Mouse (Mus musculus) intestine, embryonic 15.5 days (tissue): ENCODE results near the gene Ppip5k2. TPM values are rescaled to one million over a fixed set of nuclear protein-coding genes. Genes with fewer than 3 reads are reported as not detected.
A peak's percentile ranks its signal among the peaks of the same experiment; 100 is the strongest.

Source experiments
- ATAC-seq: fragments of 200-750 bp; cut with Nextera tagmentation; 2 replicates; pipeline ENCODE4 v1.8.0; 2017; ENCODE audit warnings: moderate TSS enrichment, moderate library complexity
- H3K27ac ChIP-seq: fragments of 300-500 bp; sonication (generic); 2 replicates; pipeline ENCODE4 v1.5.1; 2015; ENCODE audit warnings: mild to moderate bottlenecking, inconsistent platforms
- H3K27me3 ChIP-seq: fragments of 300-500 bp; sonication (generic); replicated peaks from 2 replicates; pipeline ENCODE4 v1.6.1; 2015; ENCODE audit warnings: inconsistent platforms
- H3K36me3 ChIP-seq: fragments of 300-500 bp; sonication (generic); 2 replicates; pipeline ENCODE4 v1.6.1; 2015; ENCODE audit warnings: inconsistent platforms
- H3K4me1 ChIP-seq: fragments of 300-500 bp; sonication (generic); replicated peaks from 2 replicates; pipeline ENCODE4 v1.6.1; 2015; ENCODE audit warnings: inconsistent platforms
- H3K4me2 ChIP-seq: fragments of 300-500 bp; sonication (generic); replicated peaks from 2 replicates; pipeline ENCODE4 v1.6.1; 2015; ENCODE audit warnings: mild to moderate bottlenecking, inconsistent platforms
- H3K4me3 ChIP-seq: fragments of 300-500 bp; sonication (generic); replicated peaks from 2 replicates; pipeline ENCODE4 v1.5.1; 2015; ENCODE audit warnings: inconsistent platforms
- H3K9ac ChIP-seq: fragments of 300-500 bp; sonication (generic); 2 replicates; pipeline ENCODE4 v1.6.1; 2015; ENCODE audit warnings: inconsistent platforms
- H3K9me3 ChIP-seq: fragments of 300-500 bp; sonication (generic); 2 replicates; pipeline ENCODE4 v1.6.1; 2016; ENCODE audit warnings: inconsistent platforms
- WGBS: fragments of 180-500 bp; shearing (Covaris S2); methylation state at CpG from one replicate; pipeline ENCODE4 v1.1.7; 2015; 5-methylcytosine and 5-hydroxymethylcytosine counted together
- polyA plus RNA-seq: library from polyadenylated mRNA; unstranded; fragments of >200 nt; fragmentation: Nextera tagmentation; extraction: Ambion mirVana; gene quantifications from 2 replicates; pipeline ENCODE4 v1.2.1, GENCODE M21; 2015

The Ppip5k2 gene
- polyA plus RNA-seq, 1 experiment from 2014 or later = 37.9 TPM

GRCm38 (mm10) chr1:97746261-97746660 is 23.9 kb downstream of the Ppip5k2 start:
- no peak overlapping the region for H3K4me3 ChIP-seq
- H3K4me2 ChIP-seq = no peak overlapping the region
- H3K9ac ChIP-seq = no peak overlapping the region
- H3K27me3 ChIP-seq = no peaks in the 10 kb centered on the region
- no peaks in the 10 kb centered on the region for H3K9me3 ChIP-seq
- no peak for ATAC-seq
- H3K36me3 ChIP-seq = peaks cover 10% of the 10 kb centered on the region; the same call in 1 of the 2 replicates
- H3K4me1 ChIP-seq = no peaks in the 10 kb centered on the region
- H3K27ac ChIP-seq = no peak overlapping the region
- WGBS = 95% methylated on average over 7 of the region's 7 CpGs

DNA sequence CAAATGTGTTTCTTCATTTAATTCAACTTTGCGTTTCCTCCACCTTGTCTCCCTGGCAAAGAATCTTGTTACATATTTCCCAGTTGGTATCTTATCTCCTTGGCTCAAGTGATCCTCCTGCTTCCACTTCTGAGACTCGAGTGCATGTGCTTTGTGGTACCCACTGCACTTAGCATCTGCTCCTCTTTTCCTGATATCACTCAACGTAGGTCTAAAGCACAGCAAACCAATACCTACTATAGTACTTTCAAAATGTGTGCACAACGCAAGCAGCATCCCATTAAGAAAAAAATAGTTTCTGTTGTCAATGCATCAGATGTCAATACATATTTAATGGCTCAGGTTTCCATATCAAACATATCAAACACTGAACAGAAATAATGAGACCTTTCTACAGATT is 24.5 kb downstream of the Ppip5k2 start:
- no peak overlapping the region for H3K9ac ChIP-seq
- H3K36me3 ChIP-seq = peaks cover 10% of the 10 kb centered on the region; the same call in 1 of the 2 replicates
- no peak overlapping the region for H3K27ac ChIP-seq
- no peak overlapping the region for H3K4me3 ChIP-seq
- WGBS = 88% methylated on average over 4 of the region's 4 CpGs
- H3K4me1 ChIP-seq = no peaks in the 10 kb centered on the region
- H3K4me2 ChIP-seq = no peak overlapping the region
- H3K9me3 ChIP-seq = no peaks in the 10 kb centered on the region
- no peak for ATAC-seq
- H3K27me3 ChIP-seq = no peaks in the 10 kb centered on the region

- H3K9ac ChIP-seq = no peak overlapping the region
- H3K36me3 ChIP-seq = peaks cover 18% of the 10 kb centered on the region
- H3K27ac ChIP-seq = no peak overlapping the region
- WGBS = 97% methylated on average over 1 of the region's 1 CpGs
- no peaks in the 10 kb centered on the region for H3K27me3 ChIP-seq
- H3K9me3 ChIP-seq = no peaks in the 10 kb centered on the region
- no peaks in the 10 kb centered on the region for H3K4me1 ChIP-seq
- no peak overlapping the region for H3K4me3 ChIP-seq
- ATAC-seq = no peak
- no peak overlapping the region for H3K4me2 ChIP-seq
These were observed 27.1 kb downstream of the Ppip5k2 start for GRCm38 (mm10) chr1:97743063-97743462.

DNA sequence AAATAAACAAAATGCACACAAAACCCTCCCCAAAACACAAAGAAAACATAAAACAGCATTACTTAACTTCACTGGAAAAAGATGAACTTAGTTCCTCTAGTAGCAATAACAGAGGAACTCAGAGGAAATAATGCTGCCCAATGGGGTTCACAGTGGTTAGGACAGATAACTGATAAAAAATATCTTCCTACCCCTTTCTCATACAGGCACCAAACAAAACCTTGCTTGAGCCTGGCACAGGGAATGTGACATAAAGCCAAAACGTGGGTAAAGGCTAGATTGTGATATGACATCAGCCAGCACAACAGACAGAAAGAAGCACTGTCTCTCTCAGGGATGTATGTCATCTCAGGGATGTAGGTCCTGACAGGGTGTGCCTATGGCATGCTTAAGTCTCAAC is 40.9 kb downstream of the Ppip5k2 start:
- no peak for ATAC-seq
- no peak overlapping the region for H3K9ac ChIP-seq
- peaks cover 6% of the 10 kb centered on the region; the same call in 1 of the 2 replicates for H3K36me3 ChIP-seq
- no peak overlapping the region for H3K4me3 ChIP-seq
- no peak overlapping the region for H3K27ac ChIP-seq
- no peaks in the 10 kb centered on the region for H3K9me3 ChIP-seq
- H3K4me2 ChIP-seq = no peak overlapping the region
- H3K4me1 ChIP-seq = no peaks in the 10 kb centered on the region
- no peaks in the 10 kb centered on the region for H3K27me3 ChIP-seq
- 63% methylated on average over 1 of the region's 1 CpGs for WGBS

DNA sequence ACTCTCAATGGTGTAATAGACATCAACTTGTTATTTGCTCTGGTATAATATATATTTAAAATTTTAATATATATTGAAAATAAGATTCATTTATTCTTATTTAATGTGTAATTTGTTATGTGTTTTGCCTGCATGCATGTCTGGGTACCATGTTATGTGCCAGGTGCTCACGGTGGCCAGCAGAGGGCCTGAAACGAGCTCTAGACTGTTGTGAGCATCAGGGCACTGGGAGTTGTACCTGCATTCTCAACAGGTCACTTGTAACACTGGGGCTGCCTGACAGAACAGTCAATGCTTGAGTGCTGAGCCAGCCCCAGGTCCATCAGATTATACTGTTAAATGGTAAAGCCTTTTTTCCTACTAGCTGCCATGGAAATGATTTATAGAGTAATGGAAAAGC is 43.5 kb downstream of the Ppip5k2 start:
- no peak overlapping the region for H3K9ac ChIP-seq
- no peak overlapping the region for H3K27ac ChIP-seq
- no peaks in the 10 kb centered on the region for H3K27me3 ChIP-seq
- H3K9me3 ChIP-seq = no peaks in the 10 kb centered on the region
- H3K4me2 ChIP-seq = no peak overlapping the region
- H3K36me3 ChIP-seq = peaks cover 8% of the 10 kb centered on the region; the same call in 1 of the 2 replicates
- 74% methylated on average over 2 of the region's 2 CpGs for WGBS
- H3K4me1 ChIP-seq = no peaks in the 10 kb centered on the region
- no peak overlapping the region for H3K4me3 ChIP-seq
- ATAC-seq = 0 out of 2 replicates have a peak, but pooled peaks have one; percentile 49

DNA sequence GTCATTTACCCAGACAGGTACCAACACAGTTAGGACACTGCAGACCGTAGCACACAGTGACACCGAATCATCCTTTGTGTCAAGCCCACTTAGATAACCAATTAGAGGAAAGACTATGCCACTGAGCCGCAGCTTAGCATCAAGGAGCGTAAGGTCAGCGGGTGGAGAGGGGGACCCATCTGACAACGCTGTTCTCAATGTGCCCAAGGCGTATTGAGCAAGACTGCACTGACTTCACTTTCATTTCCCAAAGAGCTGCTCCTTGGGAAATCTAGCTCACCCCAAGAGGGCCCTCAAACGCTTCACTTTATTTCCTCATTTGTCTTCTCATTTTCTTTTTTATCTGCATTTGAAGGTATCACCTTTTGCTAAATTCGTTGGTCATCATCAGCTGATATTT is 51.8 kb downstream of the Ppip5k2 start:
- H3K27ac ChIP-seq = no peak overlapping the region
- 91% methylated on average over 9 of the region's 9 CpGs for WGBS
- no peak overlapping the region for H3K9ac ChIP-seq
- H3K4me3 ChIP-seq = no peak overlapping the region
- H3K36me3 ChIP-seq = peaks cover 6% of the 10 kb centered on the region; the same call in 1 of the 2 replicates
- H3K4me2 ChIP-seq = no peak overlapping the region
- no peaks in the 10 kb centered on the region for H3K27me3 ChIP-seq
- no peaks in the 10 kb centered on the region for H3K4me1 ChIP-seq
- no peaks in the 10 kb centered on the region for H3K9me3 ChIP-seq
- no peak for ATAC-seq

DNA sequence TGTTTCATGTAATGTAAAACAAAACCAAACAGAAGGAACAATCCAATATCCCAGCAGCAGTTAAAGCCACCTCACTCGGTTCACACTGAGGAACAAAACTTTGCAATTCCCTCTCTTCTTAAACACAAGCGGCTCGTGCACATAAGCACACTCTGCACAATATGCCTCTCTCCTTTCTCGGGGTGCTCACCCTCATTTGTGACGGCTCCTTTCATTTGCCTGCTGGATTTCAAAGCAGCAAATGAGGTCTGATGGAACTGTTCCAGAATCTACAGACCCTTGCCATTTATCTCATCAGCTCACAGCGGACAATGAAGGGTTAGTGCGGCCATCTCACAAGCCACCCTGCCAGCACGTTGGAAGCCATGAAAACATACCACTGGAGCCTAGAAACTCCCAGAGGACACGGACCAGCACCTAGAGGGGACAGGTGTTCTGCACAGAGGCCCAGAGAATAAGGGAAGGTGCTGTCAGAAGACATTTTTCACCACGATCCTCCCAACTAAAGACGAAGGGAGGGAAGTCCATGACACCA is 55.8 kb downstream of the Ppip5k2 start:
- no peak overlapping the region for H3K27ac ChIP-seq
- no peak overlapping the region for H3K9ac ChIP-seq
- H3K9me3 ChIP-seq = no peaks in the 10 kb centered on the region
- ATAC-seq = no peak
- H3K36me3 ChIP-seq = peaks cover 7% of the 10 kb centered on the region
- H3K27me3 ChIP-seq = no peaks in the 10 kb centered on the region
- no peak overlapping the region for H3K4me2 ChIP-seq
- H3K4me1 ChIP-seq = no peaks in the 10 kb centered on the region
- WGBS = 85% methylated on average over 11 of the region's 11 CpGs
- no peak overlapping the region for H3K4me3 ChIP-seq

GRCm38 (mm10) chr1:97710520-97710919 is 59.7 kb downstream of the Ppip5k2 start:
- peaks cover 5% of the 10 kb centered on the region for H3K36me3 ChIP-seq
- 67% methylated on average over 3 of the region's 3 CpGs for WGBS

DNA sequence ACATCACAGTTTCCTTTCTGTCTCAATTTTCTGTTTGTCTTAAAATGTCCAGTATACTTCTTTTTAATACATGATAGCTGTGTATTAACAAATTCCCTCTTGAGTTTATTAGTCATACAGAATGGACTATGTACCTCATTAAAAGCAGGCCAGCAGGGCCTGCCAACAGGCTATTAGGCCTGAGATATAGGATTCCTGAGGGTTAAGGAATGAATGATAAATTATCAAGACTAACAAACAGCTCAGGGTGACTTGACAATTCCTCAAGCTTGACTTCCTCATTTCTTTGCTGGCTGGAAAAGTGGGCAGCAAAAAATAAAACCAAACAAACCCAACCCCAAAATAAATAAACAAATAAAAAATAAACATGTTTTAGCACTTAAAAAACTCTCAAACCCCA is 64.8 kb downstream of the Ppip5k2 start:
- Histone ChIP-seq H3K4me2 (no peak overlapping the region), H3K36me3 (0 out of 2 replicates have a peak, but pooled peaks cover 3% of the 10 kb centered on the region), H3K9ac (no peak overlapping the region), H3K27me3 (no peaks in the 10 kb centered on the region), H3K27ac (no peak overlapping the region), H3K4me3 (no peak overlapping the region), H3K4me1 (no peaks in the 10 kb centered on the region), H3K9me3 (no peaks in the 10 kb centered on the region)
- ATAC-seq = peak; percentile 54; the same call in 1 of the 2 replicates

More at GRCm38 (mm10) chr1:97710520-97710919, 59.7 kb downstream of the Ppip5k2 start:
- no peak for ATAC-seq
- no peaks in the 10 kb centered on the region for H3K4me1 ChIP-seq
- no peak overlapping the region for H3K4me3 ChIP-seq
- no peak overlapping the region for H3K27ac ChIP-seq
- H3K9me3 ChIP-seq = no peaks in the 10 kb centered on the region
- no peaks in the 10 kb centered on the region for H3K27me3 ChIP-seq
- H3K4me2 ChIP-seq = no peak overlapping the region
- no peak overlapping the region for H3K9ac ChIP-seq

- 88% methylated on average over 1 of the region's 1 CpGs for WGBS
- no peak overlapping the region for H3K27ac ChIP-seq
- H3K9ac ChIP-seq = no peak overlapping the region
- H3K27me3 ChIP-seq = no peaks in the 10 kb centered on the region
- no peak overlapping the region for H3K4me3 ChIP-seq
- no peaks in the 10 kb centered on the region for H3K9me3 ChIP-seq
- peak; percentile 46; the same call in 1 of the 2 replicates for ATAC-seq
- no peaks in the 10 kb centered on the region for H3K4me1 ChIP-seq
- H3K4me2 ChIP-seq = no peak overlapping the region
- H3K36me3 ChIP-seq = 0 out of 2 replicates have a peak, but pooled peaks cover 3% of the 10 kb centered on the region
These were observed 65.6 kb downstream of the Ppip5k2 start for GRCm38 (mm10) chr1:97704646-97705045.

DNA sequence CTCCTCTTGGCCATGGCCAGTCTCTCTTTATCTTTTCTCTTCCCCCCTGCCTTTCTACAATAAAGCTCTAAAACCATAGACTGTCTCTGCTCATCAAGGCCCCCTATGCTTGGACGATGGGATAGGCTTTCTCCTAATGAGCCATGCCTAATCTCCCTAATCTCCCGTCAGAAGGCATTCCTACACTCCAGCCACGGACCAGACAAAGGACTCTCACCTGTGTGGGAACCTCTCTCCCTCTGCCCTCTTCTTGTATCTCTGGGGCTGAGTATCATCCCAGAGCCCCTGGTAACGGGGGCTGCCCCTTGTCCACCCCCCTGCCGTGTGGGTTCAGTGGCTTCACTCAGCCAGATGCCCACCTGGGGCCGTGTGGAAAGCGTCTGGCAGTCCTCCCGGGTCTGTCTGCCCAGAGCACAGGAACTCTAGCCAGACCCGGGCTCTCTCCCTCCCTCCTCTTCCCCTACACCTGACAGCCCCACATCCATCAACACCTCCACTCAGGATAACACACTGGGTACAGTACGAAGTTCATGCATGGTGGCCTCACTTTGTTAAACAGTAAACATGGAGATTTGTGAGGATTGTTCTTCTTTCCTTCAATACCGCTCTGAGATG is 71.1 kb downstream of the Ppip5k2 start:
- H3K4me2 ChIP-seq = no peak overlapping the region
- no peak overlapping the region for H3K27ac ChIP-seq
- WGBS = 10% methylated on average over 11 of the region's 11 CpGs
- H3K36me3 ChIP-seq = no peaks in the 10 kb centered on the region
- no peaks in the 10 kb centered on the region for H3K9me3 ChIP-seq
- H3K4me1 ChIP-seq = no peaks in the 10 kb centered on the region
- no peak overlapping the region for H3K4me3 ChIP-seq
- no peaks in the 10 kb centered on the region for H3K27me3 ChIP-seq
- ATAC-seq = peak; percentile 36
- no peak overlapping the region for H3K9ac ChIP-seq

- ATAC-seq = no peak
- no peaks in the 10 kb centered on the region for H3K27me3 ChIP-seq
- no peaks in the 10 kb centered on the region for H3K4me1 ChIP-seq
- H3K36me3 ChIP-seq = no peaks in the 10 kb centered on the region
- no peak overlapping the region for H3K9ac ChIP-seq
- H3K27ac ChIP-seq = no peak overlapping the region
- no peaks in the 10 kb centered on the region for H3K9me3 ChIP-seq
- H3K4me3 ChIP-seq = no peak overlapping the region
- 94% methylated on average over 1 of the region's 1 CpGs for WGBS
- H3K4me2 ChIP-seq = no peak overlapping the region
These were observed 72.9 kb downstream of the Ppip5k2 start for GRCm38 (mm10) chr1:97697273-97697672.

GRCm38 (mm10) chr1:97693825-97694224 is 76.4 kb downstream of the Ppip5k2 start:
- no peaks in the 10 kb centered on the region for H3K4me1 ChIP-seq
- no peak overlapping the region for H3K9ac ChIP-seq
- no peak overlapping the region for H3K27ac ChIP-seq
- H3K36me3 ChIP-seq = no peaks in the 10 kb centered on the region
- no peak overlapping the region for H3K4me2 ChIP-seq
- H3K27me3 ChIP-seq = no peaks in the 10 kb centered on the region
- no peaks in the 10 kb centered on the region for H3K9me3 ChIP-seq
- H3K4me3 ChIP-seq = no peak overlapping the region
- ATAC-seq = no peak
